Mouse (Mus musculus) telencephalon, adult 2 months (tissue): ENCODE measurements around the gene Hdhd5.

Source experiments
- DNase-seq: peaks from one replicate; pipeline ENCODE4 v3.0.0-alpha.2; 2011; ENCODE audit warnings: low read depth, low spot score

Hdhd5 gene

GRCm38 (mm10) chr6:120532594-120532993 lies 1.5 kb upstream of the Hdhd5 start:
- no peak for DNase-seq

GRCm38 (mm10) chr6:120529123-120529522 lies 2.0 kb downstream of the Hdhd5 start:
- DNase-seq, result no peak

GRCm38 (mm10) chr6:120524796-120525195 lies 6.3 kb downstream of the Hdhd5 start:
- DNase-seq, result no peak

GRCm38 (mm10) chr6:120519647-120520046 lies 11.5 kb downstream of the Hdhd5 start:
- DNase-seq, result no peak

GRCm38 (mm10) chr6:120517311-120517710 lies 13.8 kb downstream of the Hdhd5 start:
- no peak for DNase-seq

GRCm38 (mm10) chr6:120516879-120517278 lies 14.2 kb downstream of the Hdhd5 start:
- no peak for DNase-seq

- DNase-seq, result no peak
These were observed 14.7 kb downstream of the Hdhd5 start for GRCm38 (mm10) chr6:120516422-120516821.

GRCm38 (mm10) chr6:120511212-120511611 lies 19.9 kb downstream of the Hdhd5 start:
- no peak for DNase-seq

GRCm38 (mm10) chr6:120510425-120510824 lies 20.7 kb downstream of the Hdhd5 start:
- DNase-seq, result peak; percentile 74

GRCm38 (mm10) chr6:120509975-120510374 lies 21.1 kb downstream of the Hdhd5 start:
- DNase-seq, result no peak

GRCm38 (mm10) chr6:120508645-120509044 lies 22.5 kb downstream of the Hdhd5 start:
- DNase-seq, result no peak

GRCm38 (mm10) chr6:120505531-120505930 lies 25.6 kb downstream of the Hdhd5 start:
- no peak for DNase-seq

GRCm38 (mm10) chr6:120504051-120504450 lies 27.1 kb downstream of the Hdhd5 start:
- DNase-seq, result peak; percentile 93

GRCm38 (mm10) chr6:120496544-120496943 lies 34.6 kb downstream of the Hdhd5 start:
- no peak for DNase-seq

GRCm38 (mm10) chr6:120493374-120494181 lies 37.5 kb downstream of the Hdhd5 start, which contains the start of gene Tmem121b:
Gene Tmem121b, minus strand, starts transcription at chr6:120493807.
- DNase-seq, result peak; percentile 90

GRCm38 (mm10) chr6:120492499-120493373 lies 38.4 kb downstream of the Hdhd5 start:
- DNase-seq, result no peak

GRCm38 (mm10) chr6:120491862-120492498 lies 39.1 kb downstream of the Hdhd5 start:
- no peak for DNase-seq

- no peak for DNase-seq
These were observed 40.1 kb downstream of the Hdhd5 start for GRCm38 (mm10) chr6:120491064-120491463.

- no peak for DNase-seq
These were observed 41.7 kb downstream of the Hdhd5 start for GRCm38 (mm10) chr6:120489461-120489860.

- DNase-seq, result peak; percentile 68
These were observed 42.5 kb downstream of the Hdhd5 start for GRCm38 (mm10) chr6:120488647-120489046.

GRCm38 (mm10) chr6:120486051-120486510 lies 45.0 kb downstream of the Hdhd5 start:
- DNase-seq, result no peak

- DNase-seq, result no peak
These were observed 46.1 kb downstream of the Hdhd5 start for GRCm38 (mm10) chr6:120485038-120485437.
